Mouse (Mus musculus) lung, postnatal 0 days (tissue): ENCODE measurements around the gene Mypop.

Source experiments
- CTCF ChIP-seq: IDR thresholded peaks from 2 replicates; pipeline ENCODE4 v1.5.1; 2016; ENCODE audit warnings: antibody characterized with exemption, mild to moderate bottlenecking
- EP300 ChIP-seq: IDR thresholded peaks from 2 replicates; pipeline ENCODE4 v1.6.1; 2016; ENCODE audit warnings: antibody characterized with exemption, mild to moderate bottlenecking, control low read depth

- TF ChIP-seq CTCF, result no peak; the same call in 1 of the 2 replicates
- no peak for TF ChIP-seq EP300
Observed at GRCm38 (mm10) chr7:18957569-18958383, 33.3 kb upstream of the Mypop start.
